Mouse (Mus musculus): ENCODE measurements at regions not wholly inside any gene's neighbourhood (a gene's known extent, or its start where the extent isn't known, plus 50 kb on each side); places are given as distances from the start of the nearest gene placed in this dataset.

DNA sequence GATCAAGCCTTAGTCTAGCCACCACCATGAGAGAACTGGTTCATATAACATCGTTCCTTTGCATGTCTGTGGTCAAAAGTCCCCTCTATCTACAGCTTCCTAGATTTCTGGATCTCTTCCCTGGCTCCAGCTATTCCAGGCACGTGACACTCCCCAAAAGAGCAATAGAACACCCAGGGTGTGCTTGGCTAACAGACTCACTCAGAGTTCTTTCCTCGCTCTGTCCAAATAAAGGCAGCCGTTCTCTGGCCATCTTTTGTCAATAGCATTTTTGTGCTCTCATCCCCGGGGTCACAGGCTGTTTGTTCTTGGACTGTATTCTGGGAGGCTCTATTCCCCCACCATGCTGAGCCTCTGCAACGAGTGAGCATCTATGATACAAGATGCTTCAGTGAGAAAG, 87.3 kb upstream of the Nckap5 start:
- no peak for DNase-seq (ENCODE audit: low spot score)

DNA sequence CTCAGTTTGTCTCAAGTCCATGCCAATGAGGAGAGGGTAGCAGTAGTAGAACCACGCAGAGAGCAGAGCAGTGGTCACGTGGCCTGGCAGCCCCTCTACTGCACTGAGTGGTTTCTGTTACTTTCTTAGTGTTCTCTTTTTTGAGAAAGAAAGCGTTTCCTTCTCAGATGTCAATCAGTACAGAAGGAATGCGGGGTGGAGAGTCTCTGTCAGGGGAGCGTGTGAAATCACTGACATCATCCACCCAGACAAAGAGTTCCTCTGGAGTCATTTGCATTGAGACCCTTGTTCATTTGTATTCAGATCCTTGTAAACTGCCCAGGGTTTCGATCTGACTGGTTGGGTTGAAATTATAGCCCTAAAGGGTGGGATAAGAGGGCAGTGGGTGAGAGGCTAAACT, 85.8 kb upstream of the Nckap5 start:
- DNase-seq (ENCODE audit: low spot score): no peak

DNA sequence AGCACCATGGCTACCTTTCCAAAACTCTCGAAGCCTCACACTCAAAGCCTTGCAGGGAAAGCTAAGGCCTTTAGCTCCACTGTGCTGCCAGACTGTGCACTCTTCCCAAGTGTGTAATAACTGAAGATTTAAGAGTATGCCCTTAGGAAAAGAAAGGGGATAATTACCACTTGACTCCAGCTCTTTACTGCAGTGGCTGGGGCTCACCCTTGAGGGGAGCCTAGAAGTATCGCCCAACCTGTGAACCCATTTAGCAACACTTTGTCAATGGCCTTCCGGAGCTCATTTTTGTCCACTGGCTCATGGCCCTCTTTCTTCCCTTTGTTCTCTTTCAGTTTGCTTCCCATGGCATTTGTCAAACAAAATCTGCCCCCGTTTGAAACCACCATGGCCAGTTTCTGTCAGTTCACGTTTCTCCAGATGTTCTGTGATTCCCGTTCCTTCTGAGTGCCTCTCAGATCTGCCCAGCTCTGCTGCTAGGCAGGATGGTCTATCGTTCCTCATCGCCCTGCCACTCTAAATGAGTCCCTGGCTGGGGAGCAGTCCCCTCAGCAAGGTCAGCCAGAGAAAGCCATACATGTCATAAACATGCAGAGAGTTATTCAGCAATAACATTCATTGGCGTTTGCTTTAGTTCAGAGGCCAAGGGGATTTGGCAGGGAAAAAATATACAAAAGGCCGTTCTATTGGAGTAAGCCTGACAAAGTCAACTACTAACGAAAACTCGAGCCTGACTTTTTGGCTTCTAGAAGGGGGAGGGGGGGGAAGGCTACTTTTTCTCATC, 80.9 kb upstream of the Nckap5 start:
- DNase-seq (ENCODE audit: low spot score): no peak

DNA sequence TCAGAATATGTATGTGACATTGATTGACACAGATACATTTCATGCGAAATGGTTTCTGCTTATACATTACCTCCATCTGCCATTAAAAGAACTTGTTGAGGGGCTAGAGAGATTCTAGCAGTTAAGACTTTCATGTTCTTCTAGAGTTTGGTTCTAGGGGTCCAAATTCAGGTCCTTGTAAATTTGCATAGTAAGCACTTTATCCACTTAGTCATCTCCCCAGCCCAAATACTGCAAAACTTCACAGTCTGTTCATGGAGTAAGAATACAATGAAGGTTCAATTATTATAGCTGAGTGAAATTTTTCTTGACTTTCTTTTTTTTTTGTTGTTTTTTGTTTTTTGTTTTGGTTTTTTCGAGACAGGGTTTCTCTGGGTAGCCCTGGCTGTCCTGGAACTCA, 76.8 kb upstream of the Nckap5 start:
- no peak for DNase-seq (ENCODE audit: low spot score)

DNA sequence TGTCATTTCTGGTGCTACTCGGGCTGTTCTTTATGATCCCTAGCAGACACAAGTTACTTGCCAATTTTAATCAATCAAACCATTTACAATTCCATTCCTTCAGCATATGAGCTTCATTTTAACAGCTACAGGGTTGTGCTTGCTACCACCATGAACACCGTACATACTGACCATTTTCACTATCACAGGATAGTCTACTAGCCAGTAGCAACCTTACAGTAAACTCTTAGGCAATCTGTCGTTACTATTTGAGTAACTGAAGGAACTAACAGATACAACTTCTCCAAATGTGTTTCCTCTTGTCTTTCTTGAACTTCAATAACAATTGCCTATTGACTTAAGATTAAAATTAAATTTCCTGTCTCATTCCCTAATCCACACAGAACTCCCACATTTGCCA, 67.9 kb upstream of the Nckap5 start:
- no peak for DNase-seq (ENCODE audit: low spot score)

DNA sequence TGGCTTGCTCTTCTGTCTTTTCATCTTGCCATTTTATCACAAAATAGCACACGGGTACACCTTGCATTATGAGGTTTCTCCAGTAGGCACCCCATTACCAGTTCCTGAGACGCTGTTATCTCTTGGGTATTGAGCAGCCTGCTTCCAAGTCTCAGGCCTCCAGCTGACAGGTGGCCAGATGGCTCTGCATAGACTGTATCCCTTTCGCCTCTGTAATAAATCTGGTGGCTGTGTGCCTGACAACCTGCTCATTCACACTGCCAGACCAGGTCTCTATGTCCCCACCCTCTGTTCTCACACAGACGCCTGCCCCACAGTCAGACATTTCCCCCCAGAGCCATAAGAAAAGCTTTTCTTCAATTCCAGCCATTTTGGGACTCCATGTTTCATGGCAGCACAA, 66.3 kb upstream of the Nckap5 start:
- DNase-seq (ENCODE audit: low spot score): no peak

DNA sequence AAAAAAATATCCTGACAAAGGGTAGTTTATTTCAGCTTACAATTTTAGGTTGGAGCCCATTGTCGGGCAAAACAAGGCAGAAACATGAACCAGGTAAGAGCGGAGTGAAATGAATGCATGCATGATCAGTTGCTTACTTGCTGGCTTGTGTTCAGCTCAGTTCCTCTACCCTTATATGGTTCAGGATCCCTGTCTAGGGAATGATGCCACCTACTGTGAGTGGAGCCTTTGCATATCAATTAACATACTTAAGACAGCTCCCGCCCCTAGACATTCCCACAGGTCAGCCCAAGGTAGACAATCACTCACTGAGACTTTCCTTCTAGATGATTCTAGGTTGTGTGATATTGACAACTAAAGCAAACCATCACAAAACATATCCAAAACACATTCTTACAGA, 50.2 kb upstream of the Nckap5 start:
- no peak for DNase-seq (ENCODE audit: low spot score)
